Mouse (Mus musculus): ENCODE measurements around the gene Prss29.
A peak's percentile ranks its signal among the peaks of the same experiment; 100 is the strongest.

Gene Prss29

GRCm38 (mm10) chr17:25318354-25318753, at the start of gene Prss29:
Gene Prss29 (plus strand): TSS chr17:25318654.
- DNase-seq: no peak

GRCm38 (mm10) chr17:25270795-25271335, 47.6 kb upstream of the Prss29 start:
- DNase-seq: no peak

GRCm38 (mm10) chr17:25272326-25272725, 46.1 kb upstream of the Prss29 start:
- peak; percentile 85 for DNase-seq

GRCm38 (mm10) chr17:25272951-25273705, 45.3 kb upstream of the Prss29 start:
- no peak for DNase-seq

- DNase-seq: peak; percentile 100
Observed at GRCm38 (mm10) chr17:25273706-25274501, 44.5 kb upstream of the Prss29 start.

- no peak for DNase-seq
Observed at GRCm38 (mm10) chr17:25274571-25275346, 43.7 kb upstream of the Prss29 start, which contains the start of gene Ube2i. Gene Ube2i (minus strand): TSS chr17:25274622.

GRCm38 (mm10) chr17:25275833-25276232, 42.6 kb upstream of the Prss29 start:
- peak; percentile 71 for DNase-seq

- DNase-seq: peak; percentile 97
Observed at GRCm38 (mm10) chr17:25282133-25282532, 36.3 kb upstream of the Prss29 start.

GRCm38 (mm10) chr17:25285033-25285432, 33.4 kb upstream of the Prss29 start:
- peak; percentile 84 for DNase-seq

- DNase-seq: peak; percentile 88
Observed at GRCm38 (mm10) chr17:25288842-25289241, 29.6 kb upstream of the Prss29 start.

- peak; percentile 86 for DNase-seq
Observed at GRCm38 (mm10) chr17:25290411-25290810, 28.0 kb upstream of the Prss29 start.

- DNase-seq: no peak
Observed at GRCm38 (mm10) chr17:25293495-25293894, 25.0 kb upstream of the Prss29 start.

GRCm38 (mm10) chr17:25294111-25294510, 24.3 kb upstream of the Prss29 start:
- DNase-seq: no peak

GRCm38 (mm10) chr17:25298094-25298493, 20.4 kb upstream of the Prss29 start, which contains the start of gene Prss34:
Gene Prss34 (plus strand): TSS chr17:25298394.
- DNase-seq: no peak

GRCm38 (mm10) chr17:25308346-25308745, 10.1 kb upstream of the Prss29 start, which contains the start of gene Prss28:
Gene Prss28 (plus strand): TSS chr17:25308646.
- DNase-seq: no peak

- DNase-seq: no peak
Observed at GRCm38 (mm10) chr17:25320819-25321218, 2.4 kb downstream of the Prss29 start.

- DNase-seq: no peak
Observed at GRCm38 (mm10) chr17:25322930-25323329, 4.5 kb downstream of the Prss29 start.

GRCm38 (mm10) chr17:25332321-25332720, 13.9 kb downstream of the Prss29 start:
- DNase-seq: peak; percentile 61

- peak; percentile 77 for DNase-seq
Observed at GRCm38 (mm10) chr17:25333943-25334342, 15.5 kb downstream of the Prss29 start.

GRCm38 (mm10) chr17:25338218-25338617, 19.8 kb downstream of the Prss29 start:
- DNase-seq: peak; percentile 70

- DNase-seq: no peak
Observed at GRCm38 (mm10) chr17:25340003-25340402, 21.5 kb downstream of the Prss29 start.

GRCm38 (mm10) chr17:25341490-25341889, 23.0 kb downstream of the Prss29 start:
- no peak for DNase-seq

GRCm38 (mm10) chr17:25345462-25345861, 27.0 kb downstream of the Prss29 start, which contains the start of gene Tpsab1:
Gene Tpsab1 (minus strand): TSS chr17:25345562.
- DNase-seq: no peak
